Mouse (Mus musculus) stomach, postnatal 0 days (tissue): ENCODE results near the gene Elac2.

ENCODE experiments used
- CTCF ChIP-seq: IDR thresholded peaks from 2 replicates; pipeline ENCODE4 v1.5.1; 2016; ENCODE audit warnings: antibody characterized with exemption, low read depth, mild to moderate bottlenecking, moderate library complexity
- EP300 ChIP-seq: optimal IDR thresholded peaks from 2 replicates; pipeline ENCODE3; 2016; ENCODE audit warnings: antibody characterized with exemption

DNA sequence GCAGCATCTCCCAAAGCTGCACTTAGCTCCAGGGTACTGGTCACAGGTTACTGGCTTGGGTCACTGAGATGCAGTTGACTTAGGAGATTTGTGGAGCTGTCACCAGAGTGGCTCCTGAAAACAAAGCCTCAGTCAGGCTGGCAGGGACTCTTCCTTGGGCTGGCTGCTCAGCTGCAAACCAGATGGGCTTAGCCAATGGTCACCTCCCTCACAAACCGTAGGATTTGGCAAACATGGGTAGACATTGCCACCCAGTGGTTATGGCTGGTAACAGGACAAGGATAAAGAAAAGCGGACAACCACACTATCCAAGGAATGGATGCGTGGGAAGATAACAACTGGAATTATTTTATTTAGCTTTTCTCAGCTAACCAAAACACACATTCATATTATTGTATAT lies 10.3 kb upstream of the Elac2 start:
- peak; percentile 97 for TF ChIP-seq CTCF
- TF ChIP-seq EP300: no peak
